Mouse (Mus musculus): Measurements from ENCODE around the gene Chrnb4. TPM values are rescaled to one million over a fixed set of nuclear protein-coding genes. Genes with fewer than 3 reads are reported as not detected.

Gene Chrnb4
- polyA plus RNA-seq, 1 experiment: not detected

DNA sequence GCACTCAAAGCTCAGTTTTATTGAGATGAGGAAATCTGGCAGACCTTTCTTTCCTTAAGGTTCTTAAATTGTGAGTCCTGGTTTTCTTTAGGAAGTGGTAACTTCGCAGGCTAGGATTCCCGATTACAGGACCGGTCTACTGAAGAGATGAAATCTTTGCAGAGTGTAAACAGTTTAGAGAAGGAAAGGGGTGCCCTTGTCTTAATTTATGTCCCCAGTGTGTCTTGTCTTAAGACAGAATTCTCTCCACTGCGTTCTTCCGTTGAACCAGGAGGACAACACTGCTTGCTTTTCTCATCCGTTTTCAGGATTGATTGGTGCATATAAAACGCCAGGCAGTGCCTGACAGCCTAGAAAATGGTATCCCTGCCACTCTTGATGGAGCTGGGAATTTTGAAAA is 66.2 kb downstream of the Chrnb4 start:
- Histone ChIP-seq H3K27ac (ENCODE audit: insufficient read depth, low read depth, low read length) (no peak overlapping the region), H3K4me1 (ENCODE audit: control insufficient read depth, insufficient read depth, low read length) (no peaks in the 10 kb centered on the region), H3K4me3 (ENCODE audit: insufficient read depth, low read length) (no peak overlapping the region)
- TF ChIP-seq CTCF (IDR thresholded peaks at IDR 0.05; ENCODE audit: low read depth, low read length) (no peak), POLR2A (IDR thresholded peaks at IDR 0.05; ENCODE audit: borderline replicate concordance, low read depth, low read length) (no peak)

DNA sequence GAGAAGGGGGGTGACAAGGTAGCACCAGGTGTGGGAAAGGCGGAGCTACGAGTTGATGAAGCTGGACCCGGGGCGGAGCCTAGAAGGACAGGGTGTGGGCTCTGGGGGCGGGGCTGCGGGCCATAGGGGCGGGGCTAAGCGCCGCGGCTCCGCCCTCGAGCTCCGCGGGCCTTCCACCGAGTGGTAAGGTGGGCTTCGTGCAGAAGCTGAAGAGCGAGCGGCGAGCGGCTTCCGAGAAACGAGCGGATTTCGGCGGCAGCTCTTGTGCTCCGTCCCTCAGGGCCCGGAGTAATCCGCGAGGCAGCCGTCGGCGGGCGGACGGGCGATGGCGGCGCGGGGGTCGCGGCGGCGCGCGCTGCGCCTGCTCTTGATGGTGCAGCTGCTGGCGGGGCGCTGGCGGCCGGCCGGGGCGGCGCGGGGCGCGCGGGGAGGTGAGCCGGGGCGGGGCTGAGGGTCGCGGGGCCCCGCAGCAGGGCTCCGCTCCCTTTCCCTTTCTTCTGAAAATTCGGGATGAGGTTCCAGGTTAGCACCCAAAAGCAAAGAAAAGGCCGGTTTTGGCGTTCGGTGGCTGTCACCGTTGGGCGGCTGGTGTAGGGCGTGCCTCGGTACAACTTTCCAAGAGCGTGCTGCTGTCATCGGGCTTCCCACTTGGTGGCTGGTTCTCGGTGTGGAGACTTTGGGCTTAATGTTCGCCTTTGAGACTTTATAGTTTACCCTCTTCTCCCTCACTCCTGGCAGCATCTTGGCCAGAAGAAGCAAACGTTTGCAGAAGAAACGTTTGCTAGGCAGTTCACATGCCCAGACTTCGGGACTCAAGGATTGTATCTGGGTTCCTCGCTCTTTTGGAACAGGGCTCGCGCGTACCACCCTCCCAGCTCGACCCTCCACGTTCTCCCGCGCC is 67.0 kb downstream of the Chrnb4 start:
- Histone ChIP-seq H3K27ac (ENCODE audit: insufficient read depth, low read depth, low read length) (no peak overlapping the region), H3K4me3 (ENCODE audit: insufficient read depth, low read length) (peak overlapping the region; percentile 58), H3K4me1 (ENCODE audit: control insufficient read depth, insufficient read depth, low read length) (no peaks in the 10 kb centered on the region)
- no peak for TF ChIP-seq POLR2A (IDR thresholded peaks at IDR 0.05; ENCODE audit: borderline replicate concordance, low read depth, low read length)
- no peak for TF ChIP-seq CTCF (IDR thresholded peaks at IDR 0.05; ENCODE audit: low read depth, low read length)

DNA sequence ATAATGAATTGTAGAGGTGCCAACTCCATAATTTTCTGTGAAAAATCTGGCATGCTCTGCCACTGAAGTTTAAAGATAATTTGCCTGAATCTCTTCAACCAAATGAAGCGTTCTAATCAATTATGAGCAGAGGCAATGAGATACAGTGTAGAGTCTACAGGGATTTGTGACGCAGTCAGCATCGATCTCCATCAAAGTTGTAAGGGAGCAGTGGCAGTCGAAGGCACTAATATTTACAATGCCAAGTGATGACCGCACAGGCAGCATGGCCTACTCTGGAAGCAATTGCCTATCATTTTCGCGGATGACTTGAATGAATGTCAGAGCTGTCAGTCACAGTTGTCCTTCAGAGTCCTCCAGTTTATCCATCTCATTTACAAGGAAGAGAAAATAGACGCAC is 67.9 kb downstream of the Chrnb4 start, which contains the start of gene Chrna5:
Gene Chrna5, plus strand, starts transcription at position 207 of the 400 bp plus-strand sequence.
- H3K27ac ChIP-seq (ENCODE audit: insufficient read depth, low read depth, low read length): no peak within 1 kb of the TSS
- no peaks in the 10 kb centered on the region for H3K4me1 ChIP-seq (ENCODE audit: control insufficient read depth, insufficient read depth, low read length)
- TF ChIP-seq POLR2A (IDR thresholded peaks at IDR 0.05; ENCODE audit: borderline replicate concordance, low read depth, low read length) (no peak), CTCF (IDR thresholded peaks at IDR 0.05; ENCODE audit: low read depth, low read length) (no peak)
- peak within 1 kb of the TSS; percentile 58 for H3K4me3 ChIP-seq (ENCODE audit: insufficient read depth, low read length)

Other genes with a start within 250 kb of the Chrnb4 start
- 33.2 and 36.4 TPM in 2 replicates for gene Ireb2, start 185.0 kb downstream of the Chrnb4 start, polyA plus RNA-seq (2012; ENCODE audit: insufficient read depth, insufficient read length, missing spikeins)
- gene Hykk, start 131.5 kb downstream of the Chrnb4 start, polyA plus RNA-seq (2012; ENCODE audit: insufficient read depth, insufficient read length, missing spikeins): 0.47 and 0.78 TPM in 2 replicates
- gene Psma4, start 98.0 kb downstream of the Chrnb4 start, polyA plus RNA-seq (2012; ENCODE audit: insufficient read depth, insufficient read length, missing spikeins): 159 and 175 TPM in 2 replicates
- gene AY074887, start 97.8 kb downstream of the Chrnb4 start, polyA plus RNA-seq (2012; ENCODE audit: insufficient read depth, insufficient read length, missing spikeins): 1.1 and 1.2 TPM in 2 replicates
- not detected in 2 replicates for gene Chrna5, start 67.9 kb downstream of the Chrnb4 start, polyA plus RNA-seq (2012; ENCODE audit: insufficient read depth, insufficient read length, missing spikeins)
- gene Chrna3, start 22.2 kb downstream of the Chrnb4 start, polyA plus RNA-seq (2012; ENCODE audit: insufficient read depth, insufficient read length, missing spikeins): not detected in 2 replicates
- gene Ube2q2, start 100.1 kb upstream of the Chrnb4 start, polyA plus RNA-seq (2012; ENCODE audit: insufficient read depth, insufficient read length, missing spikeins): 54.6 and 56.9 TPM in 2 replicates
- 27.9 and 29.4 TPM in 2 replicates for gene Fbxo22, start 160.1 kb upstream of the Chrnb4 start, polyA plus RNA-seq (2012; ENCODE audit: insufficient read depth, insufficient read length, missing spikeins)